Mouse (Mus musculus): ENCODE data around the gene Zmiz1. TPM values are rescaled to one million over a fixed set of nuclear protein-coding genes. Genes with fewer than 3 reads are reported as not detected.
A peak's percentile ranks its signal among the peaks of the same experiment; 100 is the strongest.

The Zmiz1 gene
- polyA plus RNA-seq, 1 experiment from 2014 or later, result 37.4 TPM

DNA sequence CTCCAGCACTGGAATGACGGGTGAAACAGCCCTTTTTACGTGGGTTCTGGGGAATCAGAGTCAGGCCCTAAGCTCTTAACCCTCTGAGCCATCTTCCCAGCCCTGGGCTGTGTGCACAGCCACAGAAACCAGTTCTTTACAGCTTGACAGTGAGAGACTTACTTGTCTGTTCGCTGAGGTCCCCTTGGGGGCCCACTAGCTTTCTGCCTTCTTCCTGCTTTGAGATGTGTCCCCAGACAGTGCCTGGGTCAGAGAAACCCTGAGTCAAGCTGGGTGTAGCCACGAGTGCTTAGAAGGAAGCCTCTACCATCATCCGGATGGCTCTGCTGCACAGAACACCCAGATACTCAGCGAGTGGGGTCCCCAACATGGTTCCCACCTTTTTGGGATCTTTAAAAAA lies 15.7 kb downstream of the Zmiz1 start:
- DNase-seq (ENCODE audit: low spot score) (no peak), ATAC-seq (replicated peaks; ENCODE audit: low FRiP score, low TSS enrichment, low read depth) (no peak)
- H3K36me3 ChIP-seq (ENCODE audit: control insufficient read depth, insufficient read depth, low read length), result 0 out of 2 replicates have a peak, but pooled peaks cover 3% of the 10 kb centered on the region
- 0 out of 2 replicates have a peak overlapping the region, but pooled peaks have one; percentile 5 for H3K27ac ChIP-seq (ENCODE audit: low read depth)
- no peaks in the 10 kb centered on the region for H3K27me3 ChIP-seq (replicated peaks; ENCODE audit: control insufficient read depth, insufficient read depth, low read length)
- no peak overlapping the region for H3K4me3 ChIP-seq (ENCODE audit: low read depth, low read length)
- no peaks in the 10 kb centered on the region for H3K9me3 ChIP-seq (ENCODE audit: control insufficient read depth, low read length)
- 52% methylated on average over 6 of the region's 6 CpGs for WGBS
- H3K4me2 ChIP-seq (ENCODE audit: low read length), result no peak overlapping the region
- H3K9ac ChIP-seq (ENCODE audit: low read length), result no peak overlapping the region
- H3K4me1 ChIP-seq (replicated peaks; ENCODE audit: control insufficient read depth, insufficient read depth, low read length), result peaks cover 60% of the 10 kb centered on the region

GRCm38 (mm10) chr14:25476048-25476447 lies 17.1 kb downstream of the Zmiz1 start:
- ATAC-seq (replicated peaks; ENCODE audit: low FRiP score, low TSS enrichment, low read depth) (no peak), DNase-seq (ENCODE audit: low spot score) (no peak)
- H3K9me3 ChIP-seq (ENCODE audit: control insufficient read depth, low read length), result no peaks in the 10 kb centered on the region
- peaks cover 67% of the 10 kb centered on the region for H3K4me1 ChIP-seq (replicated peaks; ENCODE audit: control insufficient read depth, insufficient read depth, low read length)
- H3K27ac ChIP-seq (ENCODE audit: low read depth), result no peak overlapping the region
- H3K4me3 ChIP-seq (ENCODE audit: low read depth, low read length), result no peak overlapping the region
- H3K4me2 ChIP-seq (ENCODE audit: low read length), result no peak overlapping the region
- H3K27me3 ChIP-seq (replicated peaks; ENCODE audit: control insufficient read depth, insufficient read depth, low read length), result no peaks in the 10 kb centered on the region
- 0 out of 2 replicates have a peak, but pooled peaks cover 3% of the 10 kb centered on the region for H3K36me3 ChIP-seq (ENCODE audit: control insufficient read depth, insufficient read depth, low read length)
- WGBS, result 74% methylated on average over 9 of the region's 9 CpGs
- no peak overlapping the region for H3K9ac ChIP-seq (ENCODE audit: low read length)

- Histone ChIP-seq H3K4me1 (replicated peaks; ENCODE audit: control insufficient read depth, insufficient read depth, low read length) (peaks cover 67% of the 10 kb centered on the region), H3K9ac (ENCODE audit: low read length) (no peak overlapping the region), H3K27ac (ENCODE audit: low read depth) (no peak overlapping the region), H3K36me3 (ENCODE audit: control insufficient read depth, insufficient read depth, low read length) (0 out of 2 replicates have a peak, but pooled peaks cover 3% of the 10 kb centered on the region), H3K27me3 (replicated peaks; ENCODE audit: control insufficient read depth, insufficient read depth, low read length) (no peaks in the 10 kb centered on the region), H3K4me2 (ENCODE audit: low read length) (no peak overlapping the region), H3K4me3 (ENCODE audit: low read depth, low read length) (no peak overlapping the region), H3K9me3 (ENCODE audit: control insufficient read depth, low read length) (no peaks in the 10 kb centered on the region)
- ATAC-seq (replicated peaks; ENCODE audit: low FRiP score, low TSS enrichment, low read depth) (no peak), DNase-seq (ENCODE audit: low spot score) (no peak)
- 73% methylated on average over 3 of the region's 3 CpGs for WGBS
These were observed 17.5 kb downstream of the Zmiz1 start for GRCm38 (mm10) chr14:25476453-25476852.

- no peak for ATAC-seq (replicated peaks; ENCODE audit: low FRiP score, low TSS enrichment, low read depth)
- Histone ChIP-seq H3K27ac (ENCODE audit: low read depth) (no peak overlapping the region), H3K9me3 (ENCODE audit: control insufficient read depth, low read length) (no peaks in the 10 kb centered on the region), H3K36me3 (ENCODE audit: control insufficient read depth, insufficient read depth, low read length) (0 out of 2 replicates have a peak, but pooled peaks cover 3% of the 10 kb centered on the region), H3K4me2 (ENCODE audit: low read length) (no peak overlapping the region), H3K9ac (ENCODE audit: low read length) (no peak overlapping the region), H3K27me3 (replicated peaks; ENCODE audit: control insufficient read depth, insufficient read depth, low read length) (no peaks in the 10 kb centered on the region), H3K4me1 (replicated peaks; ENCODE audit: control insufficient read depth, insufficient read depth, low read length) (peaks cover 63% of the 10 kb centered on the region), H3K4me3 (ENCODE audit: low read depth, low read length) (no peak overlapping the region)
- DNase-seq (ENCODE audit: low spot score), result no peak
- 58% methylated on average over 7 of the region's 7 CpGs for WGBS
These were observed 18.3 kb downstream of the Zmiz1 start for GRCm38 (mm10) chr14:25477268-25477667.

DNA sequence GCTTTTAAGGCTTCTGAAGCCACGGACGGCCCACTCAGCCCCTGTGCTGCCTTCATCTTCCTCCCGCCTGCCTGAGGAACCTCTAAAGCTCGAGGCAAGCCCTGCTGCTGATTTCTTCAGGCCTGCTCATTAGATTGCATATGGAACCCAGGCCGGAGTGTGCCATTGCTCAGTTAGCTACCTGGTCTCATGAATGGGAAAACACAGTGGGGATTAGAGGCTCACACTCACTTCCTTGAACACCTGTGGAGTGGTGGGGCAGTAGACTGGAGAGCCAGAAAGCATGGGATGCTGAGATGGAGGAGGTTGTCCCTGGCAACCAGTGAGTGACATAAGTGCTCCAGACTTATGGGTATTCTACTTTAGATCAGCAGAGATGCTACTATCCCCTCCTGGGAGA lies 19.3 kb downstream of the Zmiz1 start:
- H3K4me1 ChIP-seq (replicated peaks; ENCODE audit: control insufficient read depth, insufficient read depth, low read length), result peaks cover 56% of the 10 kb centered on the region
- H3K27me3 ChIP-seq (replicated peaks; ENCODE audit: control insufficient read depth, insufficient read depth, low read length), result no peaks in the 10 kb centered on the region
- no peak overlapping the region for H3K4me3 ChIP-seq (ENCODE audit: low read depth, low read length)
- DNase-seq (ENCODE audit: low spot score) (no peak), ATAC-seq (replicated peaks; ENCODE audit: low FRiP score, low TSS enrichment, low read depth) (no peak)
- H3K4me2 ChIP-seq (ENCODE audit: low read length), result no peak overlapping the region
- no peaks in the 10 kb centered on the region for H3K9me3 ChIP-seq (ENCODE audit: control insufficient read depth, low read length)
- no peak overlapping the region for H3K9ac ChIP-seq (ENCODE audit: low read length)
- 0 out of 2 replicates have a peak, but pooled peaks cover 3% of the 10 kb centered on the region for H3K36me3 ChIP-seq (ENCODE audit: control insufficient read depth, insufficient read depth, low read length)
- H3K27ac ChIP-seq (ENCODE audit: low read depth), result no peak overlapping the region
- 71% methylated on average over 5 of the region's 5 CpGs for WGBS

GRCm38 (mm10) chr14:25478755-25479154 lies 19.8 kb downstream of the Zmiz1 start:
- 73% methylated on average over 9 of the region's 9 CpGs for WGBS
- DNase-seq (ENCODE audit: low spot score) (no peak), ATAC-seq (replicated peaks; ENCODE audit: low FRiP score, low TSS enrichment, low read depth) (no peak)
- Histone ChIP-seq H3K9me3 (ENCODE audit: control insufficient read depth, low read length) (no peaks in the 10 kb centered on the region), H3K9ac (ENCODE audit: low read length) (no peak overlapping the region), H3K4me2 (ENCODE audit: low read length) (no peak overlapping the region), H3K4me1 (replicated peaks; ENCODE audit: control insufficient read depth, insufficient read depth, low read length) (peaks cover 55% of the 10 kb centered on the region), H3K27me3 (replicated peaks; ENCODE audit: control insufficient read depth, insufficient read depth, low read length) (no peaks in the 10 kb centered on the region), H3K27ac (ENCODE audit: low read depth) (no peak overlapping the region), H3K36me3 (ENCODE audit: control insufficient read depth, insufficient read depth, low read length) (0 out of 2 replicates have a peak, but pooled peaks cover 3% of the 10 kb centered on the region), H3K4me3 (ENCODE audit: low read depth, low read length) (no peak overlapping the region)

DNA sequence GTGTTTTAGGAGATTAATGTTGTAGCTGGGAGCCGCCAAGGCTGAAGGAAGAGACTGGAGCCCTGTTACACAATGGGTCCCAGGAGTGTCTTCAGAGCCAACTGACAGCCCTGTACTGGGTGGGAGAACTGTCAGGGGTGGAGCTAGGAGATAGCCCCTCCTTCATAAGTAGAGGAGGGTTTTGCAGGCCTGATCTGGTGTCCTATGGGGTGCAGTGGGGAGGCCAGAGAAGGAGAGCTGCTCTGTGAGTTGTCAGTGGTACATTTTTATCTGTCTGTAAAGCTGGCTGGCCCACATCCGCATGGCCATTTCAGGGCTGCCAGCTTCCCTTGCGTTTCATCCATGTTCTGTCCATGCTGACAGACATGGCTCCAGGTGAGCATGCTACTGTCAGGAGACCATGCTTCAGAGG lies 20.9 kb downstream of the Zmiz1 start:
- ATAC-seq (replicated peaks; ENCODE audit: low FRiP score, low TSS enrichment, low read depth), result no peak
- 50% methylated on average over 3 of the region's 3 CpGs for WGBS
- H3K4me1 ChIP-seq (replicated peaks; ENCODE audit: control insufficient read depth, insufficient read depth, low read length), result peaks cover 54% of the 10 kb centered on the region

DNA sequence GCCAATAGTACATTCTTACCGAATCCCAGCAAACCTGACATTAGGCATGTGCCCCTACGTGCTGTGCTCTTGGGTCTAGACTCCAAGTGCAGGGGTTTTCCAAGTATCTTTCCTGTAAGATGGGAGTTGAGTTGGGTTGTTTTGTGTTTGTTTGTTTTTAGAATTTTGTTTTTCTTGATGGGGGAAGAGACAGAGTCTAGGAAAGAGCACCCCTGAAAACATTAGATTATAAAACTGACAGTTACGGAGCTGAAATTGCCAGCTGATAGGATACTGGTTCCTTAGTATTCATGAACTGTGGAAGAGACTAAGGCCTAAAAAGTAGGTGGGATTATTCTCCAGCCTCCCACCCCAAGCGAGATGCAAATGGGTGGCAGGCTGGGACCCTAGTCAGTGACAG lies 21.5 kb downstream of the Zmiz1 start:
- H3K27ac ChIP-seq (ENCODE audit: low read depth), result peak overlapping the region; percentile 70
- no peak overlapping the region for H3K4me3 ChIP-seq (ENCODE audit: low read depth, low read length)
- no peaks in the 10 kb centered on the region for H3K9me3 ChIP-seq (ENCODE audit: control insufficient read depth, low read length)
- peaks cover 53% of the 10 kb centered on the region for H3K4me1 ChIP-seq (replicated peaks; ENCODE audit: control insufficient read depth, insufficient read depth, low read length)
- 0 out of 2 replicates have a peak, but pooled peaks cover 3% of the 10 kb centered on the region for H3K36me3 ChIP-seq (ENCODE audit: control insufficient read depth, insufficient read depth, low read length)
- no peak overlapping the region for H3K4me2 ChIP-seq (ENCODE audit: low read length)
- WGBS, result 75% methylated on average over 4 of the region's 4 CpGs
- H3K9ac ChIP-seq (ENCODE audit: low read length), result no peak overlapping the region
- no peaks in the 10 kb centered on the region for H3K27me3 ChIP-seq (replicated peaks; ENCODE audit: control insufficient read depth, insufficient read depth, low read length)
- DNase-seq (ENCODE audit: low spot score), result no peak
- ATAC-seq (replicated peaks; ENCODE audit: low FRiP score, low TSS enrichment, low read depth), result no peak

More for the DNA sequence above, 20.9 kb downstream of the Zmiz1 start:
- DNase-seq (ENCODE audit: low spot score), result no peak
- Histone ChIP-seq H3K27ac (ENCODE audit: low read depth) (peak overlapping the region; percentile 70; the same call in 1 of the 2 replicates), H3K36me3 (ENCODE audit: control insufficient read depth, insufficient read depth, low read length) (0 out of 2 replicates have a peak, but pooled peaks cover 3% of the 10 kb centered on the region), H3K4me3 (ENCODE audit: low read depth, low read length) (no peak overlapping the region), H3K27me3 (replicated peaks; ENCODE audit: control insufficient read depth, insufficient read depth, low read length) (no peaks in the 10 kb centered on the region), H3K9me3 (ENCODE audit: control insufficient read depth, low read length) (no peaks in the 10 kb centered on the region), H3K4me2 (ENCODE audit: low read length) (no peak overlapping the region), H3K9ac (ENCODE audit: low read length) (no peak overlapping the region)
